Mouse (Mus musculus) layer of hippocampus, adult 8-10 months (tissue): Measurements from ENCODE around the gene Tiparp. TPM values are rescaled to one million over a fixed set of nuclear protein-coding genes. Genes with fewer than 3 reads are reported as not detected.

Experiments
- DNase-seq, 2 experiments: peaks; one replicate each; pipeline ENCODE4 v3.0.0; 2022; ENCODE audit warnings: low spot score in 2 of 2
- total RNA-seq, 4 experiments: library from RNA; stranded (reverse); gene quantifications; 2 replicates each; pipeline ENCODE4 v1.2.4; 2022

Tiparp gene
- 10 to 100 TPM; 15.0 to 21.8 (median 15.9) TPM for total RNA-seq

DNA sequence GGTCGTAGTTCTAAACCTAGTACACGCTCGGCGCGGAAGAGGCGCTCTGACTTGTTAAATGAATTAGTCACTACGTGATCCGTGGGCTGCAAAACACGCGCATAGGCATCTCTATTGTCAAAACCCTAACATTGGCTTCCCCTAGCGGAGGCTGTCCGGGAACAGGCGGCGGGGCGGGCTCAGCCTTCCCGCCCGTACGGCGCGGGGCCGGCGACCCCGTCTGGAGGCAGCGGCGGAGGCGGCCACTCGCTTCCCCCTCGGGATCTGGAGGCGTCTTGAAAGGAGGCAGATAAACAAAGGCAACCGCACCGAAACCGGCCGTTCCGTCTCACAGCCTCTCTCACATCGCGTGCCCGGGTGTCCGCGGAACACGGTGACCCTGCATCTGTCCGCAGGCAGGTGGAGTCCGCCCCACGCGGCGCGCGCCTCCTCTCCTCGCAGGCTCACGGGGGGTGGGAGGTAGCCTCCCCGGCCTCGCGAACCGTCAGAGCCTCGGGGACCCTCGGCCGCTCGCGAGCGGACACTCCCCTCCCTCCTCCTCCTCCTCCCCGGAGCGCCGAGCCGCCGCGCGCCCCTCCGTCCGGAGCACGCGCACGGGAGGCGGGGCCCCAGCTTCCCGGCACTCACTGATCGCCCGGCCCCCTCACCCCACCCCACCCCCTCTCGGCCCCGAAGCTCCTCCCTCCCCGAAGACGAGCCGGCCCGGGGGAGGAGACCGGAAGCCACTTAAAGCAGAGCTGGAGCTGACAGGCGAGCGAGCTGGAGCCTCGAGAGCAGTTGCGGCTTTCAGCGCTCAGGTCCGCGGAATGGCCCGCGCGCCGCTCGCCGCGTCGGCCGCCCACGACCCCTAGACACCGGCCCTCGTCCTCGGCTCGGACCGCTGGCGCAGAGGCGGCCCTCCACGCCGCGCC is at the start of gene Tiparp:
TSS of gene Tiparp (plus strand) at position 720 of the 911 bp plus-strand sequence.
- DNase-seq: peak; percentile 80

- no peak for DNase-seq
Measured at GRCm38 (mm10) chr3:65480676-65481075, 47.5 kb upstream of the Tiparp start.

GRCm38 (mm10) chr3:65482266-65482665 is 45.9 kb upstream of the Tiparp start:
- no peak for DNase-seq

- no peak for DNase-seq
Measured at GRCm38 (mm10) chr3:65482698-65483407, 45.4 kb upstream of the Tiparp start.

DNA sequence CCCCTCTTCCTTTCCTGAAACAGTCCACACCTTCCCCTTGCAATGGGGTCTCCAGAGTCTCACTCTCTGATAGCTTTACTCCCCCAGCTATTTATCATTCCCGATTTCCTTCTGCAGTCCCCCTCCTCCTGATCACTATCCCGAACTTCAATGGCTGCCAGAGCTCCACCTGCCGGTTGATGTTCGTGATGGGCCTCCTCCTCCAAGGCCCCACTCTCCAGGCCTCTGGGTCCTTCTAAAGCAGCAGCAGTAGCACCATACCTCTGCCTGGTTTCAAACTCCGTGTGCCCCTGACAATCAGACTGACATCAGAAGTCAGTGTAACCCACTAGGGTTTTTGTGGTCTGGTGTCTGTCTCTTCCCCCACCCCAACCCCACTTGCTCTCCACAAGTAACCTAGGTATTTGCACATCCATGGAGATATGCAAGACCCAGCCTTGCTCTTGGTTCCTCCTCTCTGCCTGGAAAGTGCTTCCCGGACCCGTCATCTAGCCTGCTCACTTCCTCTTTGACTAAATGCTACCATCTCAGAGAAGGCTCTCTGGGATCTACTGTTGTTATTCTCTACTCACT is 44.0 kb upstream of the Tiparp start:
- DNase-seq: no peak

- DNase-seq: no peak
Measured at GRCm38 (mm10) chr3:65487419-65488088, 40.7 kb upstream of the Tiparp start.

GRCm38 (mm10) chr3:65488556-65489244 is 39.5 kb upstream of the Tiparp start:
- no peak for DNase-seq

GRCm38 (mm10) chr3:65489601-65490000 is 38.6 kb upstream of the Tiparp start:
- no peak for DNase-seq

GRCm38 (mm10) chr3:65494291-65494763 is 33.9 kb upstream of the Tiparp start:
- peak; percentile 11 to 29 for DNase-seq

GRCm38 (mm10) chr3:65507766-65508165 is 20.4 kb upstream of the Tiparp start:
- DNase-seq: no peak

DNA sequence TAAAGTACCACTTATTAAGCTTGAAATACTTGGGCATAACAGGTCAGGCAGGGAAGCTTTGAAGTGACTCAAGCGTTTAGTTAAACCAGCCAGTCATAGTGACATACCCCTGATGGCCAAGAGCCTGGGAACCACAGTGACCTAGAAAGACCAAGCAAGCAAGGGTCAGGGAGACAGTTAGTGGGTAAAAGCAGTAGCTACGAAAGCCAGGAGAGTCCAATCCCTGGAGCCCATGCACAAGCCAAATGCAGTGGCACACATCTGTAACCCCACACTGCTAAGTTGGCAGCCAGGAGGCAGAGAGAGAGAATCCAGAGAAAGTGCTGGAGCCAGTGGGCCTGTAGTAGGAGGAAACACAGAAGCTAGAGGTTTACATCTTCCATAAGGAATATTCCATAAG is 17.6 kb upstream of the Tiparp start:
- DNase-seq: no peak

DNA sequence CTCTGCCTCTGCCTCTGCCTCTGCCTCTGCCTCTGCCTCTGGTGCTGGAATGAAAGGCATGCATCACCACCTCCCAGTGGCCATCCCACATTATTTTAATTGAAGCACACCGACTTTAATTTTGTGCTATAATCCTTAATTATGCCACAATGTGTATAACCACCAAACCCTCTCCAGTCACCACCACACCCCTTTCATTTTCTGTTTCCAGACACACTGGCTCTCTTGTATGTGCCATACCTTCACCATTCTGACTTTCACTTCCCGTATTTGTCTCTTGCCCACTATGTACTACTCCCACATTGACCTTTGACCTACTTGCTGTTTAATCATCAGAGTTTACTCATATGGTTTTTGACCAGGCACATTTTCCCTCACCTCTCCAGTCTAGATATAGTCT is 12.5 kb upstream of the Tiparp start:
- no peak for DNase-seq

GRCm38 (mm10) chr3:65516526-65516925 is 11.7 kb upstream of the Tiparp start:
- no peak for DNase-seq

DNA sequence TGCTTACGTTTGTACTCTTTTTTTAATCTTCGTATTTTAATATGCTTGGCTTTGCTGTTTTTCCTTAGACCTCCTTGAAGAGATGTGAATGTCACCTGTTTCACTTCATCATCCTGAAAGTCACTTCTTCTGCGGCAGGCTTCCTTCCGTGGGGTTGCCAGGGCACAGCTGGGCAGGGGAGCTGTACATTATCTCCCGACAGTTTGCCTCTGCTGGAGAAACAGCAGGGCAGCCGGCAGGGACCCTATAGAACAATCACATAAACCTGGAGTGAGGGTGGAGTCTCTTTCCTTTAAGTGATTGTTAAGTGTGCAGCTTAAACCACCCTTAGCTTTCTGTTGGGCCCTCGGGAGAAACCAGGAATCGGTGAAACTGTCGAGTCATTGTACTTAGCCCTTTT is 11.1 kb upstream of the Tiparp start:
- DNase-seq: no peak

- no peak for DNase-seq
Measured at GRCm38 (mm10) chr3:65517747-65518527, 10.3 kb upstream of the Tiparp start.

DNA sequence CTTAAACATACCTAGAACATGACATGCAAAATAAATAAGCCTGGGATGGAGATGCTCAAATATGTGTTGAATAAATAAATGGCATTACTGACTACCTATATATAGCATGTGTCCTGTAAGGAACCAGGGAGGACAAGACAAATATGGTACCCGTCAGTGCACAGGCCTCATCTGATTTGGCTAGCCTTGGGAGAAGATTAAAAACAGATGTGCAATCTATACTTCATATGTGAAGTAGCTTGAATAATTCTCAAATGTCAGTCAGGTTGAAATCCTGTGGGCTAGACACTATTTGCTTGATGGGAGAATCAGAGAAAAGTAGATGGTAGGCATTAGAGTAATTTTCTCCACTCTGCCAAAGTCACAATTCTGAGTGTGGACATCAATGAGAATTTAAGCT is 6.8 kb upstream of the Tiparp start:
- no peak for DNase-seq

DNA sequence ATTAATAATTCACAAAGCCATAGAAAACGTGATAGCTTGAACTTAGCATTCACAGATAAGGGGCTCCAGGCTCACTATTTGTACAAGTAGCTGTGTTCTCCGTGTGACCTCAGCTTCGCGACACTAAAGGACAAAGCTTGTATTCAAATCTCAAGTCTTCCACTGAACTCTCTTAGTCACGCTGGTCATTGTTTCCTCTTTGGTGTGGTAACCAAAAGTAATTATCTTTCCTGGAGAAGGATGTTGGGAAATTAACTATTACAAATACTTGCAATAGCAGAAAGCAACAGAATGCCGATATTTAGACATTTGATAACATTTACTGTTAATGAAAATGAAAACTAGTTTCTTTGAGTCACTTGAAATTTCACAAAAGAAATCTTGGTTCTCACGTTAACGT is 4.8 kb upstream of the Tiparp start:
- DNase-seq: no peak

GRCm38 (mm10) chr3:65525731-65526130 is 2.5 kb upstream of the Tiparp start:
- DNase-seq: no peak

- DNase-seq: no peak
Measured at GRCm38 (mm10) chr3:65527196-65527595, 1.0 kb upstream of the Tiparp start.
